In the genomic region with DNA sequence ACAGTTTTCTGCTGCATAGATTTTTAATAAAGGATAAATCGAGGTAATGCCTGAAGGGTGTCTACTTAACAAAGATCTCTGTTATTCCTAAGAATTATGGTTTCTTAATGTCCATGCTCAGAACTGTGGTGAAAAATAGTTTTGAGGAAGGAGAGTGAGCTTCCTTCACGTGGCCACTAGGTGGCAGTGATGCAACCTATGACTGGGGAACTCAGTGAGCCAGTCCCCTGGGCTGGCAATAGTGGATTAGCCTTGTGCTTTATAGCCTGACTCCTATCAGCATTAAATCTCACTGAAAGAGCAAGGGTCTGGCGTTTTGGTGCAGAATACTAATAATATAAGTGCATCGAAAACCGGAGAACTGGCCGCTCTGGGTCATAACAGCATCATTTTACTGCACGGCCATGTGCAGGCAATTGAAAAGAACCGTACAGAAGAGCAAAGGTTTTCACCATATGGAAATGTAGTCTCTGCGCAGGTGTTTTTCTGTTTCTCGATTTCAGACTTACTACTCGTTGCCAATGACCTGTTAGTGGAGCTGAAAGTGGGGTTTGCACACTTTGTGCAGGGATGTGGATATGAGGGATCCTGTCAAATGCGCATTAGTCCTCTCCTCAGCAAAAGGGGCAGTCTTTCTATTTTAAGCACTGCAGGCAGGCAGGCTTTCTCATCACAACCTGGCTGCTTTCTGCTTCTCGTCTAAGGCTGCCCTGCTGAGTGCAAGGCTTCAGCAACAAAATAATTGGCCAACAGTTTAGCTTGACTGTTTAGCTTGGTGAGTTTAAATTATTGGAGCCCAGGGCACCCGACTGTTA, we compare ENCODE assay signal across 8 mouse cellular contexts. TPM values are rescaled to one million over a fixed set of nuclear protein-coding genes. Genes with fewer than 3 reads are reported as not detected.
DNase-seq lines count a peak whose midpoint lies in the region; ATAC-seq and TF ChIP-seq lines count a peak whose summit lies in the region.
"Had no signal": no experiment of that assay in that cellular context is flagged by ENCODE, and none has a peak within 500 bp of the region (broad histone marks: within the 10 kb centered on the region; RNA-seq: fewer than 3 reads in every experiment).

No protein-coding gene starts in this region.

- H3K4me3 ChIP-seq in lung, postnatal 0 days (ENCODE audit: low read depth, low read length), result no peak overlapping the region
- H3K4me3 ChIP-seq in bone marrow, adult 2 months (replicated peaks; ENCODE audit: control insufficient read depth, low read depth, low read length), result no peak overlapping the region
- H3K4me3 ChIP-seq in forebrain, embryonic 16.5 days (replicated peaks; ENCODE audit: low read length), result no peak overlapping the region
- H3K4me3 ChIP-seq in neural tube, embryonic 11.5 days (ENCODE audit: low read depth, low read length), result no peak overlapping the region
- H3K4me3 ChIP-seq: liver, embryonic 13.5 days had no signal

- no peak for TF ChIP-seq EP300 in lung, postnatal 0 days (IDR thresholded peaks at IDR 0.05)

- no peaks in the 10 kb centered on the region for H3K36me3 ChIP-seq in lung, postnatal 0 days (ENCODE audit: insufficient read depth, low read length)
- no peaks in the 10 kb centered on the region for H3K36me3 ChIP-seq in forebrain, embryonic 16.5 days (ENCODE audit: control insufficient read depth, insufficient read depth)
- H3K36me3 ChIP-seq in neural tube, embryonic 11.5 days (ENCODE audit: control insufficient read depth, insufficient read depth, low read length), result no peaks in the 10 kb centered on the region
- H3K36me3 ChIP-seq: liver, embryonic 13.5 days had no signal

- WGBS in lung, postnatal 0 days, result 57% methylated on average over 14 of the region's 14 CpGs
- 59% methylated on average over 14 of the region's 14 CpGs for WGBS in bone marrow, adult 2 months
- 47% methylated on average over 14 of the region's 14 CpGs for WGBS in forebrain, embryonic 16.5 days
- 51% methylated on average over 14 of the region's 14 CpGs for WGBS in neural tube, embryonic 11.5 days

- peak; percentile 63 for TF ChIP-seq CTCF in lung, postnatal 0 days (IDR thresholded peaks at IDR 0.05)
- TF ChIP-seq CTCF in bone marrow, adult 2 months (IDR thresholded peaks at IDR 0.05; ENCODE audit: control insufficient read depth, insufficient read depth, low read length), result peak; percentile 43; the same call in 1 of the 2 replicates

- H3K9ac ChIP-seq in lung, postnatal 0 days (replicated peaks; ENCODE audit: low read depth), result no peak overlapping the region
- no peak overlapping the region for H3K9ac ChIP-seq in forebrain, embryonic 16.5 days (replicated peaks; ENCODE audit: low read depth, low read length)
- no peak overlapping the region for H3K9ac ChIP-seq in neural tube, embryonic 11.5 days (ENCODE audit: low read length)
- H3K9ac ChIP-seq: liver, embryonic 13.5 days had no signal

- no peak overlapping the region for H3K27ac ChIP-seq in lung, postnatal 0 days (ENCODE audit: low read length)
- H3K27ac ChIP-seq in bone marrow, adult 2 months (ENCODE audit: control insufficient read depth, insufficient read depth, low read depth, low read length, poor library complexity), result no peak overlapping the region
- no peak overlapping the region for H3K27ac ChIP-seq in forebrain, embryonic 16.5 days (ENCODE audit: low read length)
- H3K27ac ChIP-seq in neural tube, embryonic 11.5 days (ENCODE audit: low read depth, low read length), result no peak overlapping the region
- H3K27ac ChIP-seq: liver, embryonic 13.5 days had no signal

- ATAC-seq in lung, postnatal 0 days, result no peak
- ATAC-seq in forebrain, embryonic 16.5 days, result peak; percentile 79
- peak; percentile 66; the same call in 1 of the 2 replicates for ATAC-seq in neural tube, embryonic 11.5 days (ENCODE audit: insufficient read depth, low FRiP score, low TSS enrichment)

- no peak overlapping the region for H3K4me2 ChIP-seq in lung, postnatal 0 days (replicated peaks; ENCODE audit: low read depth, low read length)
- no peak overlapping the region for H3K4me2 ChIP-seq in forebrain, embryonic 16.5 days (ENCODE audit: low read length)
- H3K4me2 ChIP-seq in neural tube, embryonic 11.5 days (ENCODE audit: low read depth), result no peak overlapping the region
- H3K4me2 ChIP-seq: liver, embryonic 13.5 days had no signal

- TF ChIP-seq POLR2A in bone marrow, adult 2 months (IDR thresholded peaks at IDR 0.05; ENCODE audit: borderline replicate concordance, control insufficient read depth, low read depth, low read length), result no peak

- peak; percentile 17 for DNase-seq in lung, postnatal 0 days (ENCODE audit: low spot score)
- no peak for DNase-seq in lung, postnatal 14 days
- peak; percentile 27 for DNase-seq in layer of hippocampus, adult 9-11 months
- DNase-seq in neural tube, embryonic 11.5 days (ENCODE audit: low spot score), result peak; percentile 42
- DNase-seq in thymus, postnatal 10 days (ENCODE audit: low spot score in 2 of 2), result no peak
- DNase-seq: liver, embryonic 13.5 days had no signal

- no peaks in the 10 kb centered on the region for H3K9me3 ChIP-seq in lung, postnatal 0 days (ENCODE audit: low read length)
- H3K9me3 ChIP-seq in forebrain, embryonic 16.5 days (ENCODE audit: control insufficient read depth, low read length), result no peaks in the 10 kb centered on the region
- H3K9me3 ChIP-seq in neural tube, embryonic 11.5 days (ENCODE audit: control insufficient read depth, low read length), result no peaks in the 10 kb centered on the region
- H3K9me3 ChIP-seq: liver, embryonic 13.5 days had no signal

- H3K27me3 ChIP-seq in lung, postnatal 0 days (replicated peaks; ENCODE audit: insufficient read depth, low read length), result no peaks in the 10 kb centered on the region
- H3K27me3 ChIP-seq in forebrain, embryonic 16.5 days (replicated peaks; ENCODE audit: control insufficient read depth, insufficient read depth, low read length), result no peaks in the 10 kb centered on the region
- no peaks in the 10 kb centered on the region for H3K27me3 ChIP-seq in neural tube, embryonic 11.5 days (ENCODE audit: control insufficient read depth, insufficient read depth, low read length)
- H3K27me3 ChIP-seq: liver, embryonic 13.5 days had no signal

- no peaks in the 10 kb centered on the region for H3K4me1 ChIP-seq in lung, postnatal 0 days (ENCODE audit: insufficient read depth, low read depth, low read length)
- H3K4me1 ChIP-seq in bone marrow, adult 2 months (ENCODE audit: control insufficient read depth, insufficient read depth, low read length), result no peaks in the 10 kb centered on the region
- H3K4me1 ChIP-seq in forebrain, embryonic 16.5 days (replicated peaks; ENCODE audit: control insufficient read depth, insufficient read depth, low read length), result no peaks in the 10 kb centered on the region
- H3K4me1 ChIP-seq in neural tube, embryonic 11.5 days (ENCODE audit: control insufficient read depth, insufficient read depth, low read length), result no peaks in the 10 kb centered on the region
- H3K4me1 ChIP-seq: liver, embryonic 13.5 days had no signal

RNA-seq across cellular contexts. Expression of a gene that starts 23.8 kb away (rescaled TPM):
- polyA plus RNA-seq in lung, postnatal 0 days (2015; fragmentation: Nextera tagmentation; extraction: Ambion mirVana), result not detected in 2 replicates
- not detected in 2 replicates for polyA plus RNA-seq in bone marrow, adult 2 months (2011; ENCODE audit: insufficient read depth, insufficient read length, low replicate concordance, missing spikeins)
- polyA plus RNA-seq in forebrain, embryonic 16.5 days (2015; fragmentation: Nextera tagmentation; extraction: Ambion mirVana), result not detected in 2 replicates
- not detected in 2 replicates for polyA plus RNA-seq in neural tube, embryonic 11.5 days (2014; fragmentation: Nextera tagmentation; extraction: Ambion mirVana)
- polyA plus RNA-seq: liver, embryonic 13.5 days had no signal

Comparison
In these comparisons a context has a peak if more than half of its experiments do, and no peak if none do; other contexts are left out.
1. DNase-seq: peak in lung, postnatal 0 days (single experiment), layer of hippocampus, adult 9-11 months (single experiment) and neural tube, embryonic 11.5 days (single experiment); none in lung, postnatal 14 days (single experiment) and thymus, postnatal 10 days (0 of 2).